Mouse (Mus musculus): ENCODE measurements around the gene Ndufc2. TPM values are rescaled to one million over a fixed set of nuclear protein-coding genes. Genes with fewer than 3 reads are reported as not detected.

Gene Ndufc2
- polyA plus RNA-seq, 1 experiment from 2014 or later = 310 TPM

DNA sequence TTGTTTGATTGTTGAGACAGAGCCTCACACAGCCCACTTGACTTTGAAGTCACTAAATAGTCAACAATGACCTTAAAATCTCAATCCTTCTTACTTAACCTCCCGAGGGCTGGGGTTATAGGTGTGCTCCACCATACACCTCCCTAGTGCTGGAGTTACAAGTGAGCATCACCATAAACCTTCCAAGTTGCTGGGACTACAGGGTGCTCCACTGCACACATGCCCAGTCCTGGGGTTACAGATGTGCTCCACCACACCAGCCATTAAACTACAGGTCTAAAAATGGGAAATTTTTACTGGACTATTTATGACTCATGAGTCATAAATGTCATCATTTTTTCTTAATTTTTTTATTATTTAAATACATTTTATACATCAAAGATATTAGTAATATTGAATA is 33.9 kb upstream of the Ndufc2 start:
- Histone ChIP-seq H3K27me3 (replicated peaks; ENCODE audit: low read depth, poor library complexity, severe bottlenecking) (no peaks in the 10 kb centered on the region), H3K27ac (replicated peaks) (no peak overlapping the region), H3K4me3 (no peak overlapping the region), H3K9me3 (no peaks in the 10 kb centered on the region), H3K4me1 (peaks cover 4% of the 10 kb centered on the region), H3K36me3 (replicated peaks) (no peaks in the 10 kb centered on the region)
- 87% methylated on average over 1 of the region's 1 CpGs for WGBS
- DNase-seq (ENCODE audit: low spot score) = no peak

DNA sequence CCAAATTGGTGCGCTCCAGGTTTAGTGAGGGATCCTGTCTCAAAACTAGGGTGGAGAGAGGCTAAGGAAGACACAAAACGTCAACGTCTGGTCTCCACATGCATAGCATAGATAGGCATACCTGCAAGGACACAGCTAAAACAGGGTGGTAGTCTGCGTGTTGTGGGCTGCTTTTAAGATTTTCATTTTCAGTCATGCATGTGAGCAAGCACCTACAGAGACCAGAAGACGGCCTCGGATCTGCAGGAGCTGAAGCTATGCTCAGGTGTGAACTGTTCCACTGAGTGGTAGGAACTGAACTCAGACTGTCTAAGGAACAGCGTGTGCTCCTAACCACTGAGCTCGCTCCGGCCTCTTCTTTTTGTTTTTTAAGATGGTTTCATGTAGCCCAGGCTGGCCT is 24.7 kb upstream of the Ndufc2 start:
- H3K4me3 ChIP-seq = no peak overlapping the region
- peaks cover 69% of the 10 kb centered on the region for H3K36me3 ChIP-seq (replicated peaks)
- WGBS = 96% methylated on average over 9 of the region's 9 CpGs
- H3K9me3 ChIP-seq = no peaks in the 10 kb centered on the region
- H3K27me3 ChIP-seq (replicated peaks; ENCODE audit: low read depth, poor library complexity, severe bottlenecking) = no peaks in the 10 kb centered on the region
- H3K27ac ChIP-seq (replicated peaks) = no peak overlapping the region
- DNase-seq (ENCODE audit: low spot score) = no peak
- H3K4me1 ChIP-seq = peaks cover 15% of the 10 kb centered on the region

DNA sequence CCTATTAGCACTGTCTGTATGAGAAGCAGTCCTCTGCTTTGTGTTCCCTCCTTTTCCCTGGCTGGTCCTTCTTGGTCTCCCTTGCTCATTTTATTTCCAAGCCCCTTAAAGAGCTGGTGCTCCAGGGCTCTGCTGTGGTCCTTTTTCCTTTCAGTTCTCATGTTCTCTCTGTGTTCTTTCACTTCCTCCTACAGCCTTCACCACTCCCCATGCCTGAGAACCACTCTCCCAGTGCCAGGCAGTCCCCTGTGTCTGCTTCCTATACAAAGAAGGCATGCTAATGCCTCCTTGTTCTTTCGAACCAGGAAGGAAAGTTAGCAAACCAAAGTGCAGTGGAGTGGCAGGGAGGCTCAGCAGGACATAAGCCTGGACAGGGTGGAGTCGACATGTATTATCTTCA is 23.9 kb upstream of the Ndufc2 start:
- no peak overlapping the region for H3K4me3 ChIP-seq
- 88% methylated on average over 2 of the region's 2 CpGs for WGBS
- H3K36me3 ChIP-seq (replicated peaks) = peaks cover 76% of the 10 kb centered on the region
- H3K27ac ChIP-seq (replicated peaks) = no peak overlapping the region
- no peaks in the 10 kb centered on the region for H3K9me3 ChIP-seq
- H3K27me3 ChIP-seq (replicated peaks; ENCODE audit: low read depth, poor library complexity, severe bottlenecking) = no peaks in the 10 kb centered on the region
- DNase-seq (ENCODE audit: low spot score) = no peak
- H3K4me1 ChIP-seq = peaks cover 11% of the 10 kb centered on the region

DNA sequence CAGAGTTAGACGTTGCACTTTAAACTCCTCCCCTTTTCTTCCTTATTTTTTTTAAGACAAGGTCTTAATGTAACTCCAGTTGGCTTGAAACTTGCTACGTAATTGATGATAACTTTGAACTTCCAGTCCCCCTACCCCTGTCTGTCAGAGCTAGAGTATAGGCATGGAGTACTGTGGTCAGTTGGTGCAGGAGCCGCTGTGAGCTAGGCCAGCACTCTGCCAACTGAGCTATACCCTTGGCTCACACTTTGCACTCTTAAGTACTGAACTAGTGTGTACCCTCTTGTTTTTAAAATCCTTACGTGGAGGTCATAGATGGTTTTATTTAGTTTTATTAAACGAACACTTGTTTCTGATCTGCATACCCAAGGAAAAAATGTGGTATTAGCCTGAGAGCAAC is 20.5 kb upstream of the Ndufc2 start:
- H3K4me3 ChIP-seq = no peak overlapping the region
- no peaks in the 10 kb centered on the region for H3K9me3 ChIP-seq
- peaks cover 98% of the 10 kb centered on the region for H3K36me3 ChIP-seq (replicated peaks)
- no peaks in the 10 kb centered on the region for H3K4me1 ChIP-seq
- no peak for DNase-seq (ENCODE audit: low spot score)
- H3K27me3 ChIP-seq (replicated peaks; ENCODE audit: low read depth, poor library complexity, severe bottlenecking) = no peaks in the 10 kb centered on the region
- 92% methylated on average over 5 of the region's 5 CpGs for WGBS
- H3K27ac ChIP-seq (replicated peaks) = no peak overlapping the region

DNA sequence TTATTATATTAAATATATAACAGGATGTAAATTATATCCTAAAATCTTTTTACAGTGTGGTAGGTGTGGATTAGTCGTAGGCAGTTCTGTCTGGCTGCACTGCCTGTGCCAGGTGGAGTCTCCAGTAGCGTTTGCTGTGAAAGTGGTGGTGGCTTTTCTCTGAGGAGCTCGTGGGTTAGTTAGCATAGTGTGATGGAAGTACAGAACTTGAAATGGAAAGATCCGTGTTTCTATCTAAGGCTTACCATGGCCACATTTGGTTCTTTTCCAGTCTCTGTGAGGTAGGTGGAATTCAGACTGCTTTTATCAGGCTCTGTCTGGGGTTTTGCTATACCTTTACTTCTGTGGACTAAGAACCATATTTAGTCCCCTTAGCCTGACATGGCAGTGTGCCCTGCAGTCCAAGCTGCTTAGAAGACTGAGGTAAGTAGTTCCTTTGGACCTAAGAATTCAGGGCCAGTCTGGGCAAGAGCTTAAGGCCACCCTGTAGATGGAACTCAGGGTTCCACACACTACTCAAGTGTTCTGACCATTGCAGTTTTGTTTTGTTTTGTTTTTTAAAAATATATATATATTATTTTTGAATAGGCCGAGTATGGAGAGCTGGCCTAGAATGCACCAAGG is 19.2 kb upstream of the Ndufc2 start:
- H3K27ac ChIP-seq (replicated peaks) = no peak overlapping the region
- no peaks in the 10 kb centered on the region for H3K4me1 ChIP-seq
- 94% methylated on average over 5 of the region's 5 CpGs for whole genome bisulfite sequencing
- H3K27me3 ChIP-seq (replicated peaks; ENCODE audit: low read depth, poor library complexity, severe bottlenecking) = no peaks in the 10 kb centered on the region
- DNase-seq (ENCODE audit: low spot score) = no peak
- no peak overlapping the region for H3K4me3 ChIP-seq
- peaks cover 98% of the 10 kb centered on the region for H3K36me3 ChIP-seq (replicated peaks)
- no peaks in the 10 kb centered on the region for H3K9me3 ChIP-seq

DNA sequence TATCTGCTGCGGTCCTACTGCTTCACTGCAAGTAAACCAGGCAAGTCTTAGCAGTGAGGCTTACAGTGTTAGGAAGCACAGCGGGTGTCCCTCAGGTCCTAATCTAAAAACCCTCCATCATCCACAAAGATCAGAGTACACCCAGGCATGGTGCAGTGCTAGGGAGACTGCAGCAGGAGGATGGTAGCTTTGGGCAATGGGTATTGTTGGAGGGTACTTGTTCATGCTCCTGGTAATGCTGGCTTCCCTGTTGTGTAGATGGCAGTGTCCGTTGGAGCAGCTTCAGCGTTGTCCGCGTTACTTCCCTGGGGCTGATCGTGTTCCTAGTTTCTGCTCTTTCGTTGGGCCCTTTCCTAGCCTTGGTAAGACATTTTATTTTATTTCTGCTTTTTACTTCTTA is 17.1 kb upstream of the Ndufc2 start:
- DNase-seq (ENCODE audit: low spot score) = no peak
- no peaks in the 10 kb centered on the region for H3K9me3 ChIP-seq
- no peak overlapping the region for H3K27ac ChIP-seq (replicated peaks)
- H3K27me3 ChIP-seq (replicated peaks; ENCODE audit: low read depth, poor library complexity, severe bottlenecking) = no peaks in the 10 kb centered on the region
- peaks cover 98% of the 10 kb centered on the region for H3K36me3 ChIP-seq (replicated peaks)
- 97% methylated on average over 8 of the region's 8 CpGs for WGBS
- H3K4me1 ChIP-seq = no peaks in the 10 kb centered on the region
- no peak overlapping the region for H3K4me3 ChIP-seq

DNA sequence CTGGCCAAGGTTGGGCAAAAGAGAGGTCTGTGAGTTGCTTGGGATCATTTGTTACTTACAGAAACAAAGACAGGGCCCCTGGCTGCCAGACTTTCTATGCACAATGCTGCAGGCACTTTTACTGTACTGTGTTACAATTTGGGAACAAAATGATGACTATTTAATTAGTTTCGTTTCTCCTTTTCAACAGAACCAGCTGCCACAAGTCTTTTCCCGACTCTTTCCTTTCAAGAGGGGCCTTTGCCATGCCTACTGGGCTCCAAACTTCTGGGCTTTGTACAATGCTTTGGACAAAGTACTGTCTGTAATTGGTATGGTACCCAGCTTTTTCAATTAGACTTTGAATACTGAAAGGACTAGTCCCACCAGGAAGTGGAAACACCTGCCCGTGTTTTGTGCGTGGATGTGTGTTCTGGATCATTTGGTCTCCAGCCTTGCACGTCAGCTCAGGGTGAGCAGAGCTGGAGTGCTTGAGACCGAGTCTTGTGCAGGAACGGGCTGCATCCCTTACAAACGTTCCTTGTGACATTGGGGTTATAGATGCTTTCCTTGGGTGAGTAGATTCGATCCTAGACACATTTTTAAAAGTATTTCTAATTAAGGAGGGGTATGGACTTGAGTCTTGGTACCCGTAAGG is 16.2 kb upstream of the Ndufc2 start:
- no peak for DNase-seq (ENCODE audit: low spot score)
- no peak overlapping the region for H3K27ac ChIP-seq (replicated peaks)
- peaks cover 98% of the 10 kb centered on the region for H3K36me3 ChIP-seq (replicated peaks)

DNA sequence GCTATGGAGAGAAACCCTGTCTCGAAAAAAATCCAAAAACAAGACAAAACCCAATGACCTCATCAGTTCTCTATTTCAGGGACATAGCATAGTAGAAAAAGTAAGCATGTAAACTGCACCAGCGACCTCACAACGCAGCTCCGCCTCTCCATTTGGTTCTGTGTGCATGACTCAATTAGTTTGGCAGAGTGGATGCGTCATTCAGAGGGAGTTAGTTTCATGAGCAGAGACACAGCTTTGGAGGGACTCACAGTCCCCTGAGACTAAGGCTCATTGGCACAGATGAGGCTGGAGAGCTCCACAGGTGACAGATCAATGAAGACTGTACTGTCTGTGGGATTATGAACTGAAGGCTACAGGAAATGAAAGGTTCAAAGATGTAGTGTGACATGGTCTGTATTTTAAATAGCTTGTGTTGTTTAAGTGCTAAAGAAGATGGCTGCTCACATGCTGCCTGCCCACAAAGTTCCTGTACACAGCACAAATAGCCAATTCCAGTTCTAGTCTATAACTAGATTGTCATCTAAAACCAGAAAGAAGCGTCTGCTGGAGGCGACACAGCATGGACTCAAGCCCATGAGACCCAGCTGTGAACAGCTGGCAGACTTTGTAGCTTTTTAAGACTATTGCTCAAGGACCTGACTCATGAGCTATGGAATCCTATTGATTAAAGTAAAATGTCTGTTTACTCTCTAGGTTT is 13.5 kb upstream of the Ndufc2 start:
- DNase-seq (ENCODE audit: low spot score) = no peak

More for the DNA sequence above, 16.2 kb upstream of the Ndufc2 start:
- Histone ChIP-seq H3K4me3 (no peak overlapping the region), H3K9me3 (no peaks in the 10 kb centered on the region), H3K4me1 (no peaks in the 10 kb centered on the region), H3K27me3 (replicated peaks; ENCODE audit: low read depth, poor library complexity, severe bottlenecking) (no peaks in the 10 kb centered on the region)
- 92% methylated on average over 10 of the region's 10 CpGs for WGBS

DNA sequence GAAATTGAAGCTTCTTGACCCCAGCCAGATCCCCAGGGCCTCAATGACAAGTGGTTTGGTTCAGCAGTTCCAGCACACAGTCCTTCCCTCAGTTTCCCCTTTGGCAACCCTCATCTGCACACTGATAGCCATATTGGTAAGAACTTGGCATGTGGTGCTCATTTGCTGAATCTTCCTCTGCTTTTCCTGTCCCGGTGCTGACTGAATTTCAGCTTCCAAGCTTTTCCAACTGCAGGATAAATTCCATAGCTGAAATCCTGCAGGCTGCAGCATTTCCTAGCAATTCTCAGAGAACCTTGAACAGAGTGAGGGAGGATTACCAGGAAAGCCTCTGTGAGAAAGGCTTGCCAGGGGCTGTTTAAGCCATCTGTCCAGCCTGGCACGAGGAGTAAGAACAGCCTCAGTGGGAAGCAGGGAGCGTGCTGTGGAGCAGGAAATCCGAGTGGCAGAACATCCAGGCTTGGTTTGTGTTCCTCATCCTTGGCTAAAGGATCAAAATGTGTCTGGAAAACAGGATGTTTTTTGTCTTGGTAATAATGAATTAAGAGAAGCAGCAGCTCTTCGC is 12.9 kb upstream of the Ndufc2 start:
- no peaks in the 10 kb centered on the region for H3K4me1 ChIP-seq
- no peak overlapping the region for H3K4me3 ChIP-seq
- no peak for DNase-seq (ENCODE audit: low spot score)
- no peak overlapping the region for H3K27ac ChIP-seq (replicated peaks)
- H3K36me3 ChIP-seq (replicated peaks) = peaks cover 99% of the 10 kb centered on the region
- H3K27me3 ChIP-seq (replicated peaks; ENCODE audit: low read depth, poor library complexity, severe bottlenecking) = no peaks in the 10 kb centered on the region
- no peaks in the 10 kb centered on the region for H3K9me3 ChIP-seq
- WGBS = 91% methylated on average over 5 of the region's 5 CpGs

More for the DNA sequence above, 13.5 kb upstream of the Ndufc2 start:
- WGBS = 91% methylated on average over 7 of the region's 7 CpGs
- Histone ChIP-seq H3K9me3 (no peaks in the 10 kb centered on the region), H3K27me3 (replicated peaks; ENCODE audit: low read depth, poor library complexity, severe bottlenecking) (no peaks in the 10 kb centered on the region), H3K27ac (replicated peaks) (no peak overlapping the region), H3K36me3 (replicated peaks) (peaks cover 99% of the 10 kb centered on the region), H3K4me1 (no peaks in the 10 kb centered on the region), H3K4me3 (no peak overlapping the region)

DNA sequence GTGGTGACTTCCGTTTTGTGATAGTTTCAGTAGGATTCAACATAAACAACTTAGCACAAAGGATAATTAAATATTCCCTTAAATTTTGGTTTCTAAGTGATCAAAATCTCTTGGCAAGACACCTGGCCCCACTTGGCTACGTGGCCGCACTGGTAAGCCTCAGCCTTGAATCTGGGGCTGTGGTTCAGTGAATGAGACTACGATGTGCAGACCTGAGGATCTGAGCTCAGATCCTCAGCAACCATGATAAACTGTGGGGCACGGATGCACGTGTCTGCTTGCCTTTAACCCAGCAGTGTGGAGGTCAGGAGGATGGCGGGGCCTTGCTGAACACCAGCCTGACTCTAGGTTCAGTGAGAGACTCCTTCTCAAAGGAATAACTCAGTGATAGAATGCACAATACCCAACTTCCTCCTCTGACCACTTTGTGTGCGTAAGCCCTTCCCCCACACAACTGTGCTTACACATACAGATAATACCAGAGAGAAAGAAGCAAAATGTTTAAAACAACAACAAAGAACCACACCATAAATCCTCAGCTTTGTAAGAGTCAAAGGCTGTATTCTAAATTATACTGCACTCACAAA is 12.1 kb upstream of the Ndufc2 start:
- Histone ChIP-seq H3K4me1 (no peaks in the 10 kb centered on the region), H3K27ac (replicated peaks) (no peak overlapping the region), H3K36me3 (replicated peaks) (peaks cover 100% of the 10 kb centered on the region), H3K4me3 (no peak overlapping the region), H3K9me3 (no peaks in the 10 kb centered on the region), H3K27me3 (replicated peaks; ENCODE audit: low read depth, poor library complexity, severe bottlenecking) (no peaks in the 10 kb centered on the region)
- 93% methylated on average over 8 of the region's 8 CpGs for WGBS
- no peak for DNase-seq (ENCODE audit: low spot score)

DNA sequence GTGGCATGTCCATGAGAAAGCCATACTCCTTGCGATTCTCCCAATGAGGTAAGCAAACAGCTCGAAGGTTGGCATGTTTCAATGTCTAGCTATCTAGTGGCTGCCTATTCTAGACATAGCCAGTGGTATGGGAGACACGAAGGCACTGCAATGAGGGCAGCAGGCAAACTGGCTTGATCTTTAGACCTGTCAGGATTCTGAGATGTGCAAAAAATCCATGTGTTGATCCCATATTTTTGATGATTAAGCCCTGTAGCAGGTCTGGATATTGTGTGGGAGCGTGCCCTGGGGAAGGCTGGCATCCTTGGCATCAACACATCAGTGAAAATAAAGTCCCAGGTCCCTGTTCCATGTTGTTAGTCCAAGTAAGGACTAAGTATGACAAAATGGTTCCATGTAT is 11.3 kb upstream of the Ndufc2 start:
- peaks cover 99% of the 10 kb centered on the region for H3K36me3 ChIP-seq (replicated peaks)
- no peak overlapping the region for H3K4me3 ChIP-seq
- no peaks in the 10 kb centered on the region for H3K4me1 ChIP-seq
- H3K27ac ChIP-seq (replicated peaks) = no peak overlapping the region
- H3K27me3 ChIP-seq (replicated peaks; ENCODE audit: low read depth, poor library complexity, severe bottlenecking) = no peaks in the 10 kb centered on the region
- no peak for DNase-seq (ENCODE audit: low spot score)
- WGBS = 91% methylated on average over 4 of the region's 4 CpGs
- H3K9me3 ChIP-seq = no peaks in the 10 kb centered on the region

DNA sequence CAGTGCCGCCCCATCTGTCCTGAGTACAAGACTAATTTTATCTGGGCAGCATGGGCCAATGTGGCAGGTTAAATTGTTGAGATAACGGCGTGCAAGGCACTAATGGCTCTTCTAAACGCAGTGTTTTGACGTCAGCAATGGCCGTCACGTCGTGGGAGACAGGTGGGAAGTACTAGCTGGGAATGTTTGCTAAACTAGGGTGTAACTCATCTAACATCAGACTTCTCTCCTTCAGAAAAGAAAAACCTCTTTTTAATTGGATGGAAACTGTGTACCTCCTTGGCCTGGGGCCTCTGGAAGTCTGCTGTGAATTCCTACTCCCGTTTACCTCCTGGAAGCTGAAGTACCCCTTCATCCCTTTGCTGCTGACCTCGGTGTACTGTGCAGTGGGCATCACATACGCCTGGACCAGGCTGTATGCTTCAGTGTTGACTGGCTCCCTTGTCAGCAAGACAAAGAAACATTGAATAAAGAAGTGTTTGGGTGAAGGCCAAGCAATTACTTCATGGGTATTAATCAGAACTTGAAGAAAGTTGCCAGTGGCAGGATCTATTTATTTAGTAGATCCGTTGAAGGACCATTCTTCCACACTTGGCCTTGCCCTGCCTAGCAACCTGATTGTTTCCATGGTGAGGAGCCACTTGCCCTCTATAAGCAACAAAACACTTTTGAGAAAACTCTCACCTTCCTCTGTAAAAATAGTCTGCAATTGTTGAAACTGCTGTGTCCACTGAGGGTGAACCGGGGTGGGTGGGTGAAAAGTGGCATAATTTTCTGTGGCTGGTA is 8.3 kb upstream of the Ndufc2 start:
- 93% methylated on average over 13 of the region's 13 CpGs for WGBS
- DNase-seq (ENCODE audit: low spot score) = no peak
- Histone ChIP-seq H3K36me3 (replicated peaks) (peaks cover 76% of the 10 kb centered on the region), H3K27me3 (replicated peaks; ENCODE audit: low read depth, poor library complexity, severe bottlenecking) (no peaks in the 10 kb centered on the region), H3K9me3 (no peaks in the 10 kb centered on the region), H3K27ac (replicated peaks) (no peak overlapping the region), H3K4me3 (no peak overlapping the region), H3K4me1 (no peaks in the 10 kb centered on the region)

Data from embryonic facial prominence, embryonic 10.5 days (tissue).